Mouse (Mus musculus) CD4-positive, CD25-positive, alpha-beta regulatory T cell, adult 4 months (primary cell): ENCODE results near the gene Dlg3. TPM values are rescaled to one million over a fixed set of nuclear protein-coding genes. Genes with fewer than 3 reads are reported as not detected.

Experiments used
- ATAC-seq: one replicate; pipeline ENCODE4 v1.8.0; 2017
- polyA plus RNA-seq, 2 experiments: library from polyadenylated mRNA; unstranded; fragments of 100-300 nt; shearing (Covaris generic); gene quantifications; one replicate each; pipeline ENCODE4 v1.2.1; 2017

Dlg3 gene
- polyA plus RNA-seq, 2 experiments from 2014 or later: 4.1 to 6.4 TPM

- ATAC-seq: no peak
Measured at GRCm38 (mm10) chrX:100797851-100798527, 30.5 kb downstream of the Dlg3 start.

GRCm38 (mm10) chrX:100800643-100801042, 33.1 kb downstream of the Dlg3 start:
- no peak for ATAC-seq

GRCm38 (mm10) chrX:100802034-100802433, 34.5 kb downstream of the Dlg3 start:
- ATAC-seq: no peak

GRCm38 (mm10) chrX:100811129-100811528, 43.6 kb downstream of the Dlg3 start:
- ATAC-seq: no peak

GRCm38 (mm10) chrX:100814139-100814538, 46.6 kb downstream of the Dlg3 start:
- no peak for ATAC-seq

GRCm38 (mm10) chrX:100815766-100816165, 48.2 kb downstream of the Dlg3 start:
- no peak for ATAC-seq

- no peak for ATAC-seq
Measured at GRCm38 (mm10) chrX:100818681-100819080, 51.2 kb downstream of the Dlg3 start.

GRCm38 (mm10) chrX:100821149-100821548, 53.6 kb downstream of the Dlg3 start:
- no peak for ATAC-seq

- no peak for ATAC-seq
Measured at GRCm38 (mm10) chrX:100825557-100825956, 58.0 kb downstream of the Dlg3 start.

GRCm38 (mm10) chrX:100832806-100833205, 65.3 kb downstream of the Dlg3 start:
- ATAC-seq: no peak

- ATAC-seq: no peak
Measured at GRCm38 (mm10) chrX:100839211-100839610, 71.7 kb downstream of the Dlg3 start.

Other genes starting within 250 kb of the Dlg3 start
- gene Dgat2l6, start 242.9 kb upstream of the Dlg3 start, polyA plus RNA-seq: not detected
- not detected for gene Awat1, start 195.5 kb upstream of the Dlg3 start, polyA plus RNA-seq
- under 1 TPM in 1 of 2 experiments, not detected in 1; 0.12 TPM for gene P2ry4, start 172.9 kb upstream of the Dlg3 start, polyA plus RNA-seq
- gene Arr3, start 162.2 kb upstream of the Dlg3 start, polyA plus RNA-seq: not detected
- gene Kif4, start 142.0 kb upstream of the Dlg3 start, polyA plus RNA-seq: 1 to 10 TPM; 1.6 to 4.6 TPM
- gene Pdzd11, start 141.2 kb upstream of the Dlg3 start, polyA plus RNA-seq: 10 to 100 TPM; 45.0 to 55.4 TPM
- gene Gdpd2, start 37.8 kb upstream of the Dlg3 start, polyA plus RNA-seq: not detected